Comparison of ENCODE assay signal across 8 mouse cellular contexts in genomic region chr9:119980770-119981182, GRCm38 (mm10). TPM values are rescaled to one million over a fixed set of nuclear protein-coding genes. Genes with fewer than 3 reads are reported as not detected.
DNase-seq lines count a peak whose midpoint lies in the region; ATAC-seq lines count a peak whose summit lies in the region.

No protein-coding gene starts in this region.

- H3K9ac ChIP-seq in heart, embryonic 11.5 days (ENCODE audit: low read depth, low read length), result peak overlapping the region; percentile 66
- H3K9ac ChIP-seq in hindbrain, embryonic 15.5 days, result 0 out of 2 replicates have a peak overlapping the region, but pooled peaks have one; percentile 15
- H3K9ac ChIP-seq in liver, embryonic 13.5 days, result peak overlapping the region; percentile 56; the same call in 1 of the 2 replicates

- peak overlapping the region; percentile 95 for H3K4me2 ChIP-seq in heart, embryonic 11.5 days
- peak overlapping the region; percentile 88 for H3K4me2 ChIP-seq in hindbrain, embryonic 15.5 days
- H3K4me2 ChIP-seq in liver, embryonic 13.5 days, result peak overlapping the region; percentile 91

- no peaks in the 10 kb centered on the region for H3K9me3 ChIP-seq in heart, embryonic 11.5 days (replicated peaks; ENCODE audit: control insufficient read depth, low read length)
- H3K9me3 ChIP-seq in hindbrain, embryonic 15.5 days, result no peaks in the 10 kb centered on the region
- no peaks in the 10 kb centered on the region for H3K9me3 ChIP-seq in liver, embryonic 13.5 days (replicated peaks)

- H3K4me3 ChIP-seq in heart, embryonic 11.5 days (ENCODE audit: low read depth, low read length), result peak overlapping the region; percentile 75
- no peak overlapping the region for H3K4me3 ChIP-seq in hindbrain, embryonic 15.5 days
- peak overlapping the region; percentile 68; the same call in 1 of the 2 replicates for H3K4me3 ChIP-seq in liver, embryonic 13.5 days (replicated peaks)

- 3% methylated on average over 4 of the region's 4 CpGs for WGBS in heart, embryonic 11.5 days (ENCODE audit: insufficient replicate concordance)
- WGBS in hindbrain, embryonic 15.5 days, result 12% methylated on average over 4 of the region's 4 CpGs
- 6% methylated on average over 4 of the region's 4 CpGs for WGBS in liver, embryonic 13.5 days (ENCODE audit: insufficient replicate concordance)

- no peak for DNase-seq in heart, adult 9 months (ENCODE audit: low spot score in 2 of 2)
- peak; percentile 69 for DNase-seq in embryo, embryonic 10 days (ENCODE audit: low spot score)
- DNase-seq in liver, embryonic 13.5 days, result no peak
- DNase-seq in thymus, postnatal 0 days (ENCODE audit: low spot score), result peak; percentile 27
- DNase-seq in frontal cortex, postnatal 14 days (ENCODE audit: low spot score in 2 of 2), result no peak
- DNase-seq in retina, embryonic 14.5 days (ENCODE audit: low spot score), result no peak

- 0 out of 2 replicates have a peak, but pooled peaks have one; percentile 0 for ATAC-seq in heart, embryonic 11.5 days (replicated peaks; ENCODE audit: insufficient number of reproducible peaks, low FRiP score, low TSS enrichment)
- ATAC-seq in hindbrain, embryonic 15.5 days (ENCODE audit: low FRiP score, low read depth), result no peak
- no peak for ATAC-seq in liver, embryonic 13.5 days (ENCODE audit: low read depth)

- H3K36me3 ChIP-seq in heart, embryonic 11.5 days (ENCODE audit: control insufficient read depth, insufficient read depth, low read length), result no peaks in the 10 kb centered on the region
- H3K36me3 ChIP-seq in hindbrain, embryonic 15.5 days, result no peaks in the 10 kb centered on the region
- no peaks in the 10 kb centered on the region for H3K36me3 ChIP-seq in liver, embryonic 13.5 days

- H3K27ac ChIP-seq in heart, embryonic 11.5 days (ENCODE audit: low read depth, low read length), result peak overlapping the region; percentile 98
- H3K27ac ChIP-seq in hindbrain, embryonic 15.5 days (replicated peaks), result peak overlapping the region; percentile 78
- peak overlapping the region; percentile 90 for H3K27ac ChIP-seq in liver, embryonic 13.5 days

- no peaks in the 10 kb centered on the region for H3K27me3 ChIP-seq in heart, embryonic 11.5 days (ENCODE audit: control insufficient read depth, insufficient read depth, low read length)
- H3K27me3 ChIP-seq in hindbrain, embryonic 15.5 days, result peaks cover 12% of the 10 kb centered on the region; the same call in 1 of the 2 replicates
- H3K27me3 ChIP-seq in liver, embryonic 13.5 days, result peaks cover 39% of the 10 kb centered on the region

- peaks cover 76% of the 10 kb centered on the region for H3K4me1 ChIP-seq in heart, embryonic 11.5 days (ENCODE audit: control insufficient read depth, insufficient read depth, low read length)
- peaks cover 62% of the 10 kb centered on the region for H3K4me1 ChIP-seq in hindbrain, embryonic 15.5 days (replicated peaks)
- peaks cover 88% of the 10 kb centered on the region for H3K4me1 ChIP-seq in liver, embryonic 13.5 days (replicated peaks)

RNA-seq across cellular contexts. Expression of gene Csrnp1, which starts 3.7 kb away (rescaled TPM):
- 3.3 and 4.2 TPM in 2 replicates for polyA plus RNA-seq in heart, embryonic 11.5 days (2014; fragmentation: Nextera tagmentation; extraction: Ambion mirVana)
- 1.6 and 1.7 TPM in 2 replicates for polyA plus RNA-seq in hindbrain, embryonic 15.5 days (2015; fragmentation: Nextera tagmentation; extraction: Ambion mirVana)
- polyA plus RNA-seq in liver, embryonic 13.5 days (2015; fragmentation: Nextera tagmentation; extraction: Ambion mirVana), result 1.2 and 1.3 TPM in 2 replicates
- polyA plus RNA-seq in thymus, postnatal 0 days (2015; fragmentation: Nextera tagmentation; extraction: Ambion mirVana), result 41.3 and 43.3 TPM in 2 replicates

RNA-seq across cellular contexts. Expression of gene Xirp1, which starts 42.6 kb away (rescaled TPM):
- polyA plus RNA-seq in heart, embryonic 11.5 days (2014; fragmentation: Nextera tagmentation; extraction: Ambion mirVana), result 38.2 and 64.5 TPM in 2 replicates
- not detected in 2 replicates for polyA plus RNA-seq in hindbrain, embryonic 15.5 days (2015; fragmentation: Nextera tagmentation; extraction: Ambion mirVana)
- polyA plus RNA-seq in liver, embryonic 13.5 days (2015; fragmentation: Nextera tagmentation; extraction: Ambion mirVana), result 0.01 and 0.14 TPM in 2 replicates
- 0.09 TPM in 1 of 2 replicates, not detected in the other for polyA plus RNA-seq in thymus, postnatal 0 days (2015; fragmentation: Nextera tagmentation; extraction: Ambion mirVana)

RNA-seq across cellular contexts. Expression of gene Ttc21a, which starts 43.4 kb away (rescaled TPM):
- 0.23 and 0.37 TPM in 2 replicates for polyA plus RNA-seq in heart, embryonic 11.5 days (2014; fragmentation: Nextera tagmentation; extraction: Ambion mirVana)
- polyA plus RNA-seq in hindbrain, embryonic 15.5 days (2015; fragmentation: Nextera tagmentation; extraction: Ambion mirVana), result 1.2 and 1.5 TPM in 2 replicates
- 0.08 and 0.09 TPM in 2 replicates for polyA plus RNA-seq in liver, embryonic 13.5 days (2015; fragmentation: Nextera tagmentation; extraction: Ambion mirVana)
- 0.05 TPM in 2 replicates for polyA plus RNA-seq in thymus, postnatal 0 days (2015; fragmentation: Nextera tagmentation; extraction: Ambion mirVana)

RNA-seq across cellular contexts. Expression of gene Gorasp1, which starts 43.4 kb away (rescaled TPM):
- 18.0 and 20.3 TPM in 2 replicates for polyA plus RNA-seq in heart, embryonic 11.5 days (2014; fragmentation: Nextera tagmentation; extraction: Ambion mirVana)
- 25.8 and 28.9 TPM in 2 replicates for polyA plus RNA-seq in hindbrain, embryonic 15.5 days (2015; fragmentation: Nextera tagmentation; extraction: Ambion mirVana)
- polyA plus RNA-seq in liver, embryonic 13.5 days (2015; fragmentation: Nextera tagmentation; extraction: Ambion mirVana), result 10.4 and 12.6 TPM in 2 replicates
- 7.6 and 8.3 TPM in 2 replicates for polyA plus RNA-seq in thymus, postnatal 0 days (2015; fragmentation: Nextera tagmentation; extraction: Ambion mirVana)

Comparison
In these comparisons a context has a peak if more than half of its experiments do, and no peak if none do; other contexts are left out.
1. H3K9ac ChIP-seq: peak in every context shown above with its lines; median percentile 66 in heart, embryonic 11.5 days; 56 in liver, embryonic 13.5 days; 15 in hindbrain, embryonic 15.5 days.
2. DNase-seq: peak in embryo, embryonic 10 days (single experiment) and thymus, postnatal 0 days (single experiment); none in heart, adult 9 months (0 of 2), liver, embryonic 13.5 days (single experiment), frontal cortex, postnatal 14 days (0 of 2) and retina, embryonic 14.5 days (single experiment).
3. RNA of gene Xirp1, which starts 42.6 kb away (polyA plus RNA-seq): 38.2 to 64.5 TPM in heart, embryonic 11.5 days; not detected in hindbrain, embryonic 15.5 days, 0.01 to 0.14 TPM in liver, embryonic 13.5 days and 0.09 TPM in thymus, postnatal 0 days; every median in the first group is over 10 times any median in the second.
4. Peak in every context shown above with its lines, with median percentiles within 50 percentile points of each other: H3K27ac ChIP-seq and H3K4me2 ChIP-seq.